Mouse (Mus musculus): ENCODE measurements around the gene Defb11.
"Not testable (repeated sequence)": the region's sequence is repeated elsewhere in the genome, so short reads cannot be mapped to it uniquely, and the experiment has no call there.

Gene Defb11

DNA sequence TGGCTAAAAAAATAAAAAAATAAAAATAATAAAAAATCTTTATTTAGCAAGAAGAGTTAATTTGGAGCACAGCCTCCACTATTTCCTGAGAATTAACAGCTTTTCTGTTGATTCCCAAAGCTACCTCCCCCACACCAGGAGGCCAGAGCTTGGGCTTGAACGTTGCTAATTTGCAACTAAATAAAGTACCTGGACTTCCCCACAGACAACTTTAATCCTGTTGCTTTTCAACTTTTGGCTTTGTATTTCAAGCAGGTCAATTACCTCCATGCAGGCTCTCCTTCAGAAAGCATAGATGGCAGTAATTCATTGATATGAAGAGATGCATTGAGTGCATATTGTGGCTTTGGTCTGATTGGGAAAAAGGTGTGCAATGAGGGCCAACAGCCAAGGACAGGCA is 5.7 kb upstream of the Defb11 start:
- Histone ChIP-seq H3K36me3 (ENCODE audit: insufficient read depth, low read length) (no peaks in the 10 kb centered on the region), H3K27me3 (ENCODE audit: insufficient read depth, low read length) (no peaks in the 10 kb centered on the region), H3K4me1 (replicated peaks; ENCODE audit: low read depth, low read length) (peaks cover 16% of the 10 kb centered on the region), H3K4me3 (replicated peaks; ENCODE audit: low read length) (no peak overlapping the region), H3K9me3 (ENCODE audit: low read length) (peaks cover 19% of the 10 kb centered on the region)
- TF ChIP-seq NANOG (IDR thresholded peaks at IDR 0.05; ENCODE audit: borderline replicate concordance, low read length): peak; percentile 94
- no peak for TF ChIP-seq POU5F1 (IDR thresholded peaks at IDR 0.05; ENCODE audit: borderline replicate concordance, low read length)

DNA sequence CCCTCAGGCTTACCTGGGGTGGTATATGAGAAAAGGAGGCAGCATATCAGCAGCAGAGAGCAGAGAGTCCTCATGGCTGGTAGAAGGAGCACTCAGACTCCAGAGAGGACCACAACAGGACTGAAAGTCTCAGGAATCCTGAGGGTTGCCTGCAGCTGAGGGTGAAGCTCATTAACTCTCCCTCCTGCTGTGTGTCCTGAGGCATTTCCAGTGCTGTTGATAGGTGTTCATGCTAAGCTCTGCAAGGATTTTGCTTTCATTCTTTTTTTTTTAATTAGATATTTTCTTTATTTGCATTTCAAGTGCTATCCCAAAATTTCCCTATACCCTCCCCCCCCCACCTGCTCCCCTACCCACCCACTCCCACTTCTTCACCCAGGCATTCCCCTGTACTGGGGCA is 20.9 kb downstream of the Defb11 start, which contains the start of gene Defb9:
Gene Defb9 (minus strand): TSS at position 101 of the 400 bp plus-strand sequence.
- not testable (repeated sequence) for H3K36me3 ChIP-seq (ENCODE audit: insufficient read depth, low read length); H3K4me1 ChIP-seq (replicated peaks; ENCODE audit: low read depth, low read length); H3K4me3 ChIP-seq (replicated peaks; ENCODE audit: low read length); H3K9me3 ChIP-seq (ENCODE audit: low read length); H3K27me3 ChIP-seq (ENCODE audit: insufficient read depth, low read length)

DNA sequence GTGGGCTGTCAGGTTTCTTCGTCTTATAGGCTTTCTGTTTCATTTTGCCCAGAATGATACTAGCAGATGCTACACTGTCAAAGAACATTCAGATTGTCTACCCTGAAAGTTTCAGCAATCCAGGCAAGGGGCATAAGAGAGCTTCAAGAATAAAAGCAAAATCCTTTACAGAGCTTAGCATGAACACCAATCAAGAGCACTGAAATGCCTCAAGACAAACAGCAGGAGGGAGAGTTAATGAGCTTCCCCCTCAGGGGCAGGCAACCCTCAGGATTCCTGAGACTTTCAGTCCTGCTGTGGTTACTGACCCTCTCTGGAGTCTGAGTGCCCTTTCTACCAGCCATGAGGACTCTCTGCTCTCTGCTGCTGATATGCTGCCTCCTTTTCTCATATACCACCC is 47.6 kb downstream of the Defb11 start, which contains the start of gene Defb10:
Gene Defb10 (plus strand): TSS at position 316 of the 400 bp plus-strand sequence.
- not testable (repeated sequence) for H3K27me3 ChIP-seq (ENCODE audit: insufficient read depth, low read length); H3K4me3 ChIP-seq (replicated peaks; ENCODE audit: low read length); H3K9me3 ChIP-seq (ENCODE audit: low read length); H3K4me1 ChIP-seq (replicated peaks; ENCODE audit: low read depth, low read length); H3K36me3 ChIP-seq (ENCODE audit: insufficient read depth, low read length)
